Mouse (Mus musculus): ENCODE measurements at regions not wholly inside any gene's neighbourhood (a gene's known extent, or its start where the extent isn't known, plus 50 kb on each side); places are given as distances from the start of the nearest gene placed in this dataset.

DNA sequence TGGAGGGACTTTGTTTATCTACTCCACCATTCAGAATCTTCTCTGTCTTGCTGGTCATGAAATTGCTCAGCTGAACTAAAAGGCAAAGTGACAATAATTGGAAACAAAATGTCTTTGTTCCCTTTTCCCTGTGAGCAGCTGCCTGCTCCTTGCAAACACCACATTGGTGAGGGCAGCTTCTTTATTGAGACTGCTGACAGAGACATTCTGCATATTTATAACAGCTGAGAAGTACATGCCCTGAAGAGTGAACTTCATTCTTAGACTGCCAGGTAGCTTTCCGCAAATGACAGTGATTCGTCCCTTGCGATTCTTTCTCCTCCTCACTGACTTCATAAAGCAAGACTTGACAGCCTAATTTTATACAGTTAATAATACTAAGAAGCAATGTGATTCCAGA, 237.0 kb downstream of the Cps1 start:
- Histone ChIP-seq H3K4me1 (peaks cover 5% of the 10 kb centered on the region; the same call in 1 of the 2 replicates), H3K27ac (replicated peaks) (peak overlapping the region; percentile 48; the same call in 1 of the 2 replicates), H3K4me2 (replicated peaks) (no peak overlapping the region), H3K27me3 (no peaks in the 10 kb centered on the region), H3K9me3 (no peaks in the 10 kb centered on the region), H3K9ac (replicated peaks) (no peak overlapping the region), H3K4me3 (no peak overlapping the region), H3K36me3 (no peaks in the 10 kb centered on the region)
- 60% methylated on average over 3 of the region's 3 CpGs for WGBS
- peak; percentile 51; the same call in 1 of the 2 replicates for ATAC-seq (replicated peaks)

DNA sequence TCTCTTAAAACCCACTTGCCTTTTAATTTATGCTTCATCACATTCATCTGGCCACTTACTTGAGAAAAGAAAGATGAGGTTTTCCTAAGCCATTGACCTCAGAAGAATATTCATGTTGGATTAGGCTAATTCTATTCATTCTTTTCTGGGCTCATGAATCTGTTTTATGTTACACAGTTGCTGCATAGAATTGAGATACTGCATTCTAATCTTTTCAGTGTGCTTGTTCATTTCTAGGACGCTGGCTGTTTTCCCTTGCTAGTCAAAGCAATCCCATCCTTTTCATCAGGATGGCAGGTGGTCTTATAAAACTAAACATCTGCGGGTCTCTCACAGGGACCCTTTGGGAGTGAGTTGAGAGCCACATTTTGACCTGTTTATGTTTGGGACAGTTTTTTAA, 243.2 kb downstream of the Cps1 start:
- H3K4me2 ChIP-seq (replicated peaks): no peak overlapping the region
- no peaks in the 10 kb centered on the region for H3K36me3 ChIP-seq
- peaks cover 14% of the 10 kb centered on the region for H3K4me1 ChIP-seq
- H3K9ac ChIP-seq (replicated peaks): no peak overlapping the region
- no peaks in the 10 kb centered on the region for H3K27me3 ChIP-seq
- ATAC-seq (replicated peaks): peak; percentile 82
- peak overlapping the region; percentile 35 for H3K27ac ChIP-seq (replicated peaks)
- no peaks in the 10 kb centered on the region for H3K9me3 ChIP-seq
- 4% methylated on average over 2 of the region's 2 CpGs for WGBS
- H3K4me3 ChIP-seq: no peak overlapping the region

DNA sequence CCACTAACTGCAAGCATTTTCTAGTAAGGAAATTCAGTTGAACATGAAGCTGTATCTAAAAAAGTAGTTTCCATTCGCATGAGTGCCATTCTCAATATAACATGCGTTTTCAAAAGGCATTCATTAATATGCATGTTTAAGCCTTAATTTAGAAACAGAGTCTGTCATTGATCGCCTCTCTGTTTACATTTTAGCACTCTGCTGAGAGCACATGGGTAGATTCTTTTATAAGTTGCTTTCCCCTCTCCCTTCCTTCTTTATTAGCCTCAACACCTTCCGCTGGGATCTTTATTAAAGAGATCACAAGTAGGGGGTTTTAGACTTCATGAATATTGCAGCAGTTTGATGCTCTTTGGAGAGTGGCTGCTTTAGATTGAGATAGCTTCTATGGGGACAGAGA, 243.7 kb downstream of the Cps1 start:
- Histone ChIP-seq H3K4me1 (peaks cover 14% of the 10 kb centered on the region), H3K9ac (replicated peaks) (no peak overlapping the region), H3K36me3 (no peaks in the 10 kb centered on the region), H3K4me2 (replicated peaks) (no peak overlapping the region), H3K27ac (replicated peaks) (peak overlapping the region; percentile 35), H3K27me3 (no peaks in the 10 kb centered on the region), H3K4me3 (no peak overlapping the region), H3K9me3 (no peaks in the 10 kb centered on the region)
- peak; percentile 91 for ATAC-seq (replicated peaks)
- WGBS: 11% methylated on average over 4 of the region's 4 CpGs

DNA sequence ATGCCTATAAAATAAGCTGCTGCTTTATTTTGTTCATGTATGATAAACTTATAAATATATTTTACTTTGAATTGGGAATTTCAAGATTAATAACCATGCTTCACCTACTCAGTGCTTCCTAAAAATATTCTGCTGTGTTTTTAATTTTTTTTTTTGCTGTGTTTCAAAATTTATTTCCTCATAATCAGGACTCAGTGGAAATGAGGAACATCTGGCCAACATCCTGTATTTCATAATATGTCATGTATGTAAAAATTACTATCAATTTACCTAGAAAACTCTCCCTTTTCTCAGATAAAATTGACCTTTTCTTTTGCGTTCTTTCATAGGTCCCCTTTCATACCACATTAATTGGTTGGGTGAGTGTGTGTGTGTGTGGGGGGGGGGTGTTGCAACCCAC, 259.5 kb downstream of the Cps1 start:
- H3K4me3 ChIP-seq: no peak overlapping the region
- no peak overlapping the region for H3K27ac ChIP-seq (replicated peaks)
- peaks cover 13% of the 10 kb centered on the region; the same call in 1 of the 2 replicates for H3K4me1 ChIP-seq
- H3K9me3 ChIP-seq: no peaks in the 10 kb centered on the region
- no peaks in the 10 kb centered on the region for H3K36me3 ChIP-seq
- WGBS: 85% methylated on average over 1 of the region's 1 CpGs
- no peaks in the 10 kb centered on the region for H3K27me3 ChIP-seq
- no peak for ATAC-seq (replicated peaks)
- no peak overlapping the region for H3K4me2 ChIP-seq (replicated peaks)
- no peak overlapping the region for H3K9ac ChIP-seq (replicated peaks)

DNA sequence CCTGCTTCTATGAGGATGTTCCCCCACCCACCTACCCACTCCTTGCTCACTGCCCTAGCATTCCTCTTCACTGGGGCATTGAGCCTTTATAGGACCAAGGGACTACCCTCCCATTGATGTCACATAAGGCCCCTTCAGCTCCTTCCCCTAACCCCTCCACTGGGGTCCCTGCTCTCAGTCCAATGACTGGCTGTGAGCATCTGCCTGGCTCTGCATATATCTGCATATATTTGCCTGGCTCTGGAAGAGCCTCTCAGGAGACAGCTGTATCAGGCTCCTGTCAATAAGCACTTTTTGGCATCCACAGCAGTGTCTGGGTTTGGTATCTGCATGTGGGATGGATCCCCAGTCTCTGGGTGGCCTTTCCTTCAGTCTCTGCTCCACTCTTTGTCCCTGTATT, 262.6 kb downstream of the Cps1 start:
- no peak overlapping the region for H3K4me2 ChIP-seq (replicated peaks)
- no peak overlapping the region for H3K9ac ChIP-seq (replicated peaks)
- H3K27me3 ChIP-seq: no peaks in the 10 kb centered on the region
- peak; percentile 85 for ATAC-seq (replicated peaks)
- no peaks in the 10 kb centered on the region for H3K9me3 ChIP-seq
- H3K4me1 ChIP-seq: peaks cover 13% of the 10 kb centered on the region; the same call in 1 of the 2 replicates
- no peaks in the 10 kb centered on the region for H3K36me3 ChIP-seq
- no peak overlapping the region for H3K4me3 ChIP-seq
- H3K27ac ChIP-seq (replicated peaks): no peak overlapping the region

DNA sequence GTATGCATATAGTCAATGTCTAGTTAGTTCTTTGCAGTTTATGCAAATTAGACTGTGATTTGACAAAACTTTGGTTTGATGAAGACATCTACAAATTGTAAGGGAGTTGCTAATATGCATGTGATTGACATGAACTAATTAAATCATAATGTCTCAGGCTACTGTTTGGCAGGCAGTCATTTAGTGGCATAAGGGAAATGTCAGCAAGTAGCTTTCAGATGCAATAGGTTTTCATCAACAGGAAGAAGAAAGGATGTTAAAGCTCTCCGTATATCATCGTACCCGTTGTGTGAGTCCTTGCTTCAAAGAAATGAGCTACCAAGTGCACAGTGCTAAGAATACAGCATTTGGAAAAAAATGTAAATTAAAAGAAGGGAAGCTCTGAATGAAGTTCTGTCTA, 264.1 kb downstream of the Cps1 start:
- WGBS: 31% methylated on average over 3 of the region's 3 CpGs
- ATAC-seq (replicated peaks): peak; percentile 77

DNA sequence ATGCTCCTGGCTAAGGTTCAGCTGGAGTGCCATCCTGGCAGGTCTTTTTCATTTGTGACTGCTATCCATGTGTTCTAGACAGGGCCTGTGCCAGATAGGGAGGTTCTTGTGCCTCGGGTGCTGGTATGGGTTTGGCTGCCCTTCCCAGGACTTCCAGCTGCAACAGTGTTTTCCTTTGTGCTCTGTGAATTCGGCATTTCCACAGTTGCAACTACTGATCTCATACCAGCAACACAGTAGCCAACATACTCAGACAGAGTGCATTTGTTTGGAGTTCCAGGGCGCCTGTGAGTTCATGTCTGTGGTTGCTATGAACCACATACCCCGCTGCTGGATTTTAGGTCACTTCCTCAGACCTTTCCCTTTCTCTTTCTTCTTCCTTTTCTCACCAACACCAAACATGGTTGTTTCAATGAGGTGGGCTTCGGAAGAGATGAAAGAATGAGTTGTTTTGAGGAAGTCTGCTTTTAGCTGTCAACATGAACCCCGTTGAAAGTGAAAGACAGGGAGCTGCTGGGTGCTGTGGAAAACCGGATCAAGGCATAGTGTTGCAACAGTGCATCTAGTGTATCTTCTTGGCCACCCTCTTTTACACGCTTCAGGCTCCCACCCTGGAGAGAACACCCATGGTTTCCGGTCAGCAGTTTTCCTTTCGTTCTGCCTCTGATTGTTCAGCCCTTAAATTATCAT, 275.1 kb downstream of the Cps1 start:
- Histone ChIP-seq H3K4me1 (no peaks in the 10 kb centered on the region), H3K27ac (replicated peaks) (no peak overlapping the region), H3K9ac (replicated peaks) (no peak overlapping the region), H3K4me3 (no peak overlapping the region), H3K27me3 (no peaks in the 10 kb centered on the region), H3K4me2 (replicated peaks) (no peak overlapping the region), H3K9me3 (no peaks in the 10 kb centered on the region), H3K36me3 (no peaks in the 10 kb centered on the region)
- ATAC-seq (replicated peaks): peak; percentile 75; the same call in 1 of the 2 replicates
- 71% methylated on average over 10 of the region's 10 CpGs for WGBS

More for the DNA sequence above, 264.1 kb downstream of the Cps1 start:
- Histone ChIP-seq H3K27me3 (no peaks in the 10 kb centered on the region), H3K4me1 (peaks cover 13% of the 10 kb centered on the region; the same call in 1 of the 2 replicates), H3K27ac (replicated peaks) (no peak overlapping the region), H3K4me2 (replicated peaks) (no peak overlapping the region), H3K9ac (replicated peaks) (no peak overlapping the region), H3K36me3 (no peaks in the 10 kb centered on the region), H3K4me3 (no peak overlapping the region), H3K9me3 (no peaks in the 10 kb centered on the region)

DNA sequence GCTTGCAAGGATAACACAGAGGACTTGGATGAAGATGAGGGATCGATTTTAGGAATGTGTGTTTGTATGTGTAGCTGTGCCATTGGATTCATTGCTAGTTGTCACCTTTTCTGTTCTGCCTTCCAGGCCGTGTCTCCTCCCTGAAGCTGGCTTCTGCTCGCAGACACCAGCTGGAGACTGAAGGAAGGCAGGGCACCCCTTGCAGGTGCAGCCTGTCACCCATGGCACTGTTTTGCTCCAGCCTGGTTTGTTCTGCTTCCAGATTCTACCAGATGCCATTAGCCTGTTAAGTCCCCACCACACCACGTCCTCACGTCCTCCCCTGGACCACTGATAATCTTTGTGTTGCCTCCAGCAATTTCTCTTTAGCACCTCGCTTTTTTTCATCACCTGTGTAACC, 286.7 kb downstream of the Cps1 start:
- Histone ChIP-seq H3K4me3 (no peak overlapping the region), H3K27ac (replicated peaks) (no peak overlapping the region), H3K9ac (replicated peaks) (no peak overlapping the region), H3K4me2 (replicated peaks) (no peak overlapping the region), H3K9me3 (no peaks in the 10 kb centered on the region), H3K36me3 (no peaks in the 10 kb centered on the region), H3K4me1 (no peaks in the 10 kb centered on the region), H3K27me3 (no peaks in the 10 kb centered on the region)
- WGBS: 85% methylated on average over 6 of the region's 6 CpGs
- ATAC-seq (replicated peaks): no peak

DNA sequence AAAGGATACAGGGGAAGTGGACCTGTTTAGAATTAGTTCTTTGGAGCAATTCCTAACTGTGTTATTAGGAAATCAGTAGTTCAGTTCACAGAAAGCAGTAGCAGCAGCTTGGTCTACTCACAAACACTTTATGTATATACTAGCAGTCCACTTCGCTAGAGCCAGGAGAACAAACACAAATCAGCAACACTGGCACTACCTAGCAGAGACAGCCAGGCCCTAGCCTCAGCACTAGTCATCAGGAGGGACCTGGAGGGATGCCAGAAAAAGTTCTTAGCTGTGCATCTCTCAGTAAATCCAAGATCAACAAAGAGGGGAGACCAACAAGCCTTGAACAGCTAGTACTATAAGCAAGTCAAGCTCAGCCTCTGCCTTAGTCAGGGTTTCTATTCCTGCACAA, 294.4 kb downstream of the Cps1 start:
- no peak overlapping the region for H3K27ac ChIP-seq (replicated peaks)
- H3K4me3 ChIP-seq: no peak overlapping the region
- WGBS: 83% methylated on average over 1 of the region's 1 CpGs
- ATAC-seq (replicated peaks): no peak
- no peak overlapping the region for H3K9ac ChIP-seq (replicated peaks)
- no peaks in the 10 kb centered on the region for H3K27me3 ChIP-seq
- H3K4me2 ChIP-seq (replicated peaks): no peak overlapping the region
- H3K36me3 ChIP-seq: no peaks in the 10 kb centered on the region
- H3K4me1 ChIP-seq: no peaks in the 10 kb centered on the region
- no peaks in the 10 kb centered on the region for H3K9me3 ChIP-seq

DNA sequence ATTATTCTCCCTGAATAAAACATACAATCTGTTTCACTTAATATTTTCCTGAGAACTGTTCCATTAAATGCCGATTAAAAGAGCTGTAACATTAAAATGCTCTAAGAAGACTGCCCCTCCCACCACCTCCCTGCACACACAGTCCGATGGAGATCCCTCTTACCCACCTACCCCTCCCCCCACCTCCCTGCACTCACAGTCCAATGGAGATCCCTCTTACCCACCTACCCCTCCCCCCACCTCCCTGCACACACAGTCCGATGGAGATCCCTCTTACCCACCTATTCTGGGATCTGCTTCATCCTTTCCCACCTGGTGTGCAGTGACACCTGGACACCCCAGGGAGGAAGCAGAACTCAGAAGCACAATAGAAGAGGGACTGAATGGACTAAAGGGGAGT, 305.6 kb downstream of the Cps1 start:
- H3K4me1 ChIP-seq: no peaks in the 10 kb centered on the region
- ATAC-seq (replicated peaks): no peak

DNA sequence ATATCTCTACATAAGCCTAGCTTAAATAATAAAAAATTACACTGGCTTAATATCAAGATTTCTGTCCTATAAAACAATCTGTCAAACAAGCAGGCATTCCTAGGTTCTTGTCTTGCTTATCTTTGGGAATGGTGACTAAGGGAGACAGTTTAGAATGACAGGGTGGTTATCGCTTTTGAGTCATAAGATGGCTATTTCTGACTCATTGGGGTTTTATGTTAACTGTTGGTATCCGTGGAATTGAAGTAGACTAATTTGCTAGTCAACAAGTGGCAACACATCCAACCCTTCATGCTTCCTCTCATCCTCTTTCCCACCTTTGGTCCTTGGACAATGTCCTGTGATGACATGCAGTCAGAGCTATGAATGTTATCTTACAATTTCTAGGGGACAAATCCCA, 328.0 kb downstream of the Cps1 start:
- ATAC-seq (replicated peaks): no peak
- H3K27me3 ChIP-seq: no peaks in the 10 kb centered on the region
- no peaks in the 10 kb centered on the region for H3K36me3 ChIP-seq
- H3K9me3 ChIP-seq: no peaks in the 10 kb centered on the region
- no peak overlapping the region for H3K4me3 ChIP-seq
- H3K4me1 ChIP-seq: no peaks in the 10 kb centered on the region
- no peak overlapping the region for H3K9ac ChIP-seq (replicated peaks)
- no peak overlapping the region for H3K27ac ChIP-seq (replicated peaks)
- H3K4me2 ChIP-seq (replicated peaks): no peak overlapping the region
- 94% methylated on average over 2 of the region's 2 CpGs for WGBS

More for the DNA sequence above, 305.6 kb downstream of the Cps1 start:
- no peak overlapping the region for H3K4me3 ChIP-seq
- H3K9me3 ChIP-seq: no peaks in the 10 kb centered on the region
- H3K27me3 ChIP-seq: no peaks in the 10 kb centered on the region
- no peaks in the 10 kb centered on the region for H3K36me3 ChIP-seq
- no peak overlapping the region for H3K9ac ChIP-seq (replicated peaks)
- H3K27ac ChIP-seq (replicated peaks): no peak overlapping the region
- WGBS: 35% methylated on average over 3 of the region's 3 CpGs
- no peak overlapping the region for H3K4me2 ChIP-seq (replicated peaks)

DNA sequence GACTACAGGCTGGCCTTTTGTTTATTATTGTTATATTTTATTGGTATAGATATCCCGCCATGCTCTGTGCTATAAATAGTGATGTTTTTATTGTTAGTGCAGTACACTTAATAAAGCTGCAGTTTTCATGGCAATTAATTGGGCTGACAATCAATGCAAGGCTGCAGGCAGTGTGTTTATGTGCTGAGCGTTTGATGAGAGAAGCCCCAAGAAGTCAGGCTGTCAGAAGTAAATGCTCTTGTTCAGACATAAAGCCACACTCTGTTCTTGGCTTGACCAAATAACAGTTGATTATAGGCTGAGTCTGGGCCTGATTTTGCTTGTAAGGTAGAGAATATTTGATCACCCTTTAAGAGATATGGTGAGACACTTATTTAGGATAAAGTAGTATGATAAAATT, 341.4 kb downstream of the Cps1 start:
- WGBS: 19% methylated on average over 2 of the region's 2 CpGs
- Histone ChIP-seq H3K36me3 (no peaks in the 10 kb centered on the region), H3K4me3 (no peak overlapping the region)

DNA sequence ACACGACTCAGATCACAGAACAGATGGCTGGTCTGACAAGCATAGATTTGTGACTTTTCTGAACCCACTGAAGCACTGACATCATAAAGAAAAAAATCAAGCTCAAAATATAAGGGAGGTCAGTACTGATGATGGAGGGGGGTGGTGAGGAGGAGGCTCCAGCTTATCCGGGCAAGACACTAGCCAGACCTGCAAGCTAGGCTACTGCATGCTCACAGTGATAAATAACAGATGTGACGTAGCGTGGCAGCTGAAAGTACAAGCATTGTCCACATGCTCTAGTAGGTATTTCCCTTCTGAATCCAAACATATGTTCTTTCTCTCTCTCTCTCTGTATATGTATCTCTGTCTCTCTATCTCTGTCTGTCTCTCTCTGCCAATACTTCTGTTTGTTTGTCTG, 342.7 kb downstream of the Cps1 start:
- 66% methylated on average over 4 of the region's 4 CpGs for WGBS
- no peaks in the 10 kb centered on the region for H3K9me3 ChIP-seq
- H3K27ac ChIP-seq (replicated peaks): no peak overlapping the region
- 0 out of 2 replicates have a peak, but pooled peaks cover 6% of the 10 kb centered on the region for H3K4me1 ChIP-seq
- no peak overlapping the region for H3K4me2 ChIP-seq (replicated peaks)
- ATAC-seq (replicated peaks): no peak
- H3K4me3 ChIP-seq: no peak overlapping the region
- no peaks in the 10 kb centered on the region for H3K27me3 ChIP-seq
- no peaks in the 10 kb centered on the region for H3K36me3 ChIP-seq
- H3K9ac ChIP-seq (replicated peaks): no peak overlapping the region

More for the DNA sequence above, 341.4 kb downstream of the Cps1 start:
- H3K9ac ChIP-seq (replicated peaks): no peak overlapping the region
- H3K4me1 ChIP-seq: 0 out of 2 replicates have a peak, but pooled peaks cover 6% of the 10 kb centered on the region
- ATAC-seq (replicated peaks): no peak
- H3K9me3 ChIP-seq: no peaks in the 10 kb centered on the region
- H3K4me2 ChIP-seq (replicated peaks): no peak overlapping the region
- H3K27me3 ChIP-seq: no peaks in the 10 kb centered on the region
- H3K27ac ChIP-seq (replicated peaks): no peak overlapping the region
